Mouse (Mus musculus) CD4-positive, CD25-positive, alpha-beta regulatory T cell, adult 9 weeks (primary cell): ENCODE data around the gene Sgce. TPM values are rescaled to one million over a fixed set of nuclear protein-coding genes. Genes with fewer than 3 reads are reported as not detected.

ENCODE experiments used
- polyA plus RNA-seq: library from polyadenylated mRNA; unstranded; fragments of 100-300 nt; shearing (Covaris generic); gene quantifications from one replicate; pipeline ENCODE4 v1.2.1, GENCODE M21; 2017

Gene Sgce
- not detected for polyA plus RNA-seq

GRCm38 (mm10) chr6:4746696-4747439 is at the start of gene Sgce, which contains the start of gene Peg10:
TSS of gene Sgce (minus strand) at chr6:4747207.
TSS of gene Peg10 (plus strand) at chr6:4747306.

Other genes starting within 250 kb of the Sgce start
- gene Col1a2, start 242.4 kb downstream of the Sgce start, polyA plus RNA-seq: 0.30 TPM
- 4.9 TPM for gene Casd1, start 146.4 kb downstream of the Sgce start, polyA plus RNA-seq
- gene Peg10, start 99 bp upstream of the Sgce start, polyA plus RNA-seq: not detected
- 0.12 TPM for gene Ppp1r9a, start 155.7 kb upstream of the Sgce start, polyA plus RNA-seq